Mouse (Mus musculus) right cerebral cortex, adult 18-20 months (tissue): ENCODE measurements around the gene Fhit.
A peak's percentile ranks its signal among the peaks of the same experiment; 100 is the strongest.

ENCODE experiments used
- DNase-seq: peaks from one replicate; pipeline ENCODE4 v3.0.0; 2022; ENCODE audit warnings: mixed read lengths

Fhit gene

DNA sequence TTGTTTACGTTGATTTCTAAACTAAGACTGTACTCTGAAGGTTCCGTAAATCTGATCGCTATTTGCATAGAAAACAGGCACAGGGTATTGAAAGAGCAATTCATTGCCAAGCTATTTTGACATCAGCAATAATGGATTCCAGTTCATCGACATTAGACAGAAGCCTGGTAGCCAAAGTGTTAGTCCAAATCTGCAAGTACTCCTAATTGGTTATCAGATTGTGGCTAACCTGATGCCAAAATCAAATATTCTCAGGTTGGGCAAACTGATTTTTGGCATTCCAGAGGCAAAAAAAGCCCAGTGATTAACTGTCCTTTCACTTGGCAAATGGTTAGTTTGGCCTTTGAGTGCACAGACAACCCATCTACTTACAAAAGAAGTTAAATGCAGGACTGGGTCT is 1573.9 kb downstream of the Fhit start:
- no peak for DNase-seq

- peak; percentile 57 for DNase-seq
Measured at GRCm38 (mm10) chr14:9583227-9584155, 1578.3 kb downstream of the Fhit start.

GRCm38 (mm10) chr14:9556333-9556732 is 1605.5 kb downstream of the Fhit start:
- DNase-seq, result no peak

DNA sequence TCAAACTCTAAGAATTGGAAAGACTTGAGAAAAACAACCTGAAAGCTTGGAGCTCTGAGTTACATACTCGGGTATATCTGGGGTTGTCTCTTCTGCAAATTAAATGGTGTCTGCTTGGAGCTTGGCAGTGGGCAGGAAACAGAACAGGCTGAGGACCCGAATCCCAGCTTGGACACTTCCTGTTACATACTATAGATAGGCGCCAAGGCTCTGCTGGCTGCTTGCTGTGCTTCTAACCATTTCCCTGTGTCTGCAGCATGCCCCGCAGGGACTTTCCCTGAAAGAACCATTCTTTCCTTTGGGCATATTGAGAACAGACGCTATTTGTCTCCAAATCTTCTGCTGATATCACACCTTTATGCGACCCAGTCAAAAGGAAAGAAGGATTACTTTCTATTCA is 1606.0 kb downstream of the Fhit start:
- no peak for DNase-seq

DNA sequence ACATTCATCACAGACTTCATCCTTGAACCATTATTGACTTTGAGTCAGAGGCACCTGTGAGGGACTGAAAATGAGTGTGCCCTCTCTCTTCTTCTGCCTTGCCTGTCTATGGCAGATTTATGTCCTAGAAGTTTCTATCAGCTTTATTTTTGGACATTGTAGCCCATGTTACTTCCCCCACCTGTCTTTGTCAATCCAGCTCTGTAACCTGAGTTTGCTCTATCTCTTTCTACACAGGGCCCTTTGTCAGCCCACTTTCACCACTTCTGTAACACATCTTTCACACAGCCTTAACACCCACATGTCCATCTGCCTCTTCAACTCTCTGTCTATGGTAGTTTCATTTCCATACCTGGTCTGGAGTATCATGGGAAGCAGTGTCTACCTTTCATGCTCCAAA is 1609.7 kb downstream of the Fhit start:
- DNase-seq, result no peak

GRCm38 (mm10) chr14:9547952-9548351 is 1613.9 kb downstream of the Fhit start:
- peak; percentile 46 for DNase-seq

- DNase-seq, result peak; percentile 60
Measured at GRCm38 (mm10) chr14:9544364-9544763, 1617.5 kb downstream of the Fhit start.

GRCm38 (mm10) chr14:9535491-9535890 is 1626.3 kb downstream of the Fhit start:
- no peak for DNase-seq

DNA sequence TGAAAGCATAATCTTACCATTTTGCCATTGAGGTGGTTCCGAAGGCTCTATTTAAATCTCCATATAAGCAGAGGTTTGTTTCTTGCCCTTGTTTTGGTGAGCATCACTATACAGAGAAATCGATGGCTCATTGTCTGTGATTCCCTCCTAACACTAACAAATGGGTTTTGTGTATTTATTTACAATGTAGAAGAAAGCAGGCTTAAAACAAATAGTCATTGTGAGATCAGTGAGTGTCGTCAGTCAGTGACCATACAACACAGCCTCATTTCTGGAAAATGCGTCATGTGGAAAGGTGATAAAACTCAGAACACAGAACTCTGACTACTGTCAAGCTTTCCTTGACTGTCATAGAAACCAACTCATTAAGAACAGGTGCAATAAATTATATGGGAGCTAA is 1632.6 kb downstream of the Fhit start:
- DNase-seq, result no peak

DNA sequence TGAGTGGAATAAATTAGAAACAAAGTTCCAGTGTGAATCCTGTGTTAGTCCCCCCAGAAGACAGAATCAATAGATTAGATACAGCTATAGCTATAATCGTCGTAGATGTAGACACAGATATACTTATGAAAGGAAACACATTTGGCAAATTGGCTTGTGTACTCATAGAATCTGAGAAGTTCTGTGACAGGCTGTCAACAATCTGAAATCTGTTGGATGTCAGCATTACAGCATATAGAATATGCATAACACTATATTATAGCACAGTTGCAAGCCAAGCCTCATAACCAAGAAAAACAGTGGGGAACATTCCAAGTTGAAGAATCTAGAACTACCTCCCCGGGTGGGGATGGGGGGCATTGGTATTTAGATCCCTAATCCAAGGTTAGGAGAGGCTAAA is 1635.7 kb downstream of the Fhit start:
- DNase-seq, result no peak

DNA sequence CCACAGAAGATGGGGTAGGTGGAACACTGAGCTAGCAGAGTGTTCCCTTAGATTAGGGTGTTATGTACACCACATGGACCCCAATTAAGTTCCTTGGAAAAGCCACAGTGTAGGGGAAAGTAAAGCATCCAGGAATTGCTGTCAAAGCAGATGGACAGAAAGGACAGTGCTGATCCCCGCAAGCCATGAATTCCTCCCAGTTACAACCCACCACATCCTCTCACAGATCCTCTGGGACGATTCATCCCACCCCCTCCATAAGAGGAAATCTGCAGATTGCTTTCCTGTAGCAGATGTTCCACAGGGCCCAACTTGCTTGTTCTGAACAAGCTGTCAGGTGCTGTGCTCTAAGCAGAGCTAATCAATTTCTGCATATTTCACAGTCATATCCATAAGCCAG is 1644.2 kb downstream of the Fhit start:
- peak; percentile 27 for DNase-seq

- peak; percentile 49 for DNase-seq
Measured at GRCm38 (mm10) chr14:9509678-9510077, 1652.2 kb downstream of the Fhit start.
